Mouse (Mus musculus): ENCODE results near the gene 4930572O03Rik.
"Not testable (repeated sequence)": the region's sequence is repeated elsewhere in the genome, so short reads cannot be mapped to it uniquely, and the experiment has no call there.

Gene 4930572O03Rik

DNA sequence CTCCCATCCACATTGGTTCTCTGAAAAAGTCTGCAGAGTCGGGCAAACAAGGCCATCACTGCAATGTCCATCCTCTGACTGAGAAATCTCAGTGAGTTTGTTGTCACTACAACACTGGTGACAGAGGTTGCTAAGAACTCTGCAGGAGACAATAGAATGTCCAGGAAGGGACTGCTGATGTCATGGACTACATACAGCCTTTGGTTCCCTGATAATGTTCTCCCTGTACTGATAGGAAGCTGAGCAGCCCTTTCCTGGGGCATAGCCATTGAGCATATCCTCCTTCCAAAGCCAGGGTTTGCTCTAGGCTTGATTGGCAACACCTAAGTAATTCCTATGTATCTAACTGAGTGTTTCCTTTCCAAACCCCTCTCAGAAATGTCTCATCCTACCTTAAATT lies at the start of gene 4930572O03Rik:
TSS of gene 4930572O03Rik (minus strand) at position 101 of the 400 bp plus-strand sequence.
- not testable (repeated sequence) for DNase-seq (ENCODE audit: low read depth)

DNA sequence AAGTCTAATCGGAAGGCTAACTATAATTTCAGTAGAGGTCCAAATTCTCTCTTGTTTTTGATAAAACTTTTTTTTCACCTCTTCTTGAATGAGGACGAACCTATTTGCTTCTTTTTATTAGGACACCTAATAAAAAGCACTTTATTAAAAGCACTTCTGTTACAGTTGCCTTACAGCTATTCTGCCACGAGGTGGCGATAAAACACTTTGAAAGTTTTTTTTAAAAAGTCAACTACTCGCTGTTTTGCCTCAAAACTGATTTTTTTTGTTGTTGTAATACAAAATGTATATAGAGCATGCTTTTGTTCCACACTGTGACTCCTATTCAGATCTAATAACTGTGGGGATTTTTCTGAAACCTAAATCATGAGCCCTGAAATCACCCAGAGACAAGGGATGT lies 46.0 kb upstream of the 4930572O03Rik start:
- not testable (repeated sequence) for DNase-seq (ENCODE audit: low read depth)

DNA sequence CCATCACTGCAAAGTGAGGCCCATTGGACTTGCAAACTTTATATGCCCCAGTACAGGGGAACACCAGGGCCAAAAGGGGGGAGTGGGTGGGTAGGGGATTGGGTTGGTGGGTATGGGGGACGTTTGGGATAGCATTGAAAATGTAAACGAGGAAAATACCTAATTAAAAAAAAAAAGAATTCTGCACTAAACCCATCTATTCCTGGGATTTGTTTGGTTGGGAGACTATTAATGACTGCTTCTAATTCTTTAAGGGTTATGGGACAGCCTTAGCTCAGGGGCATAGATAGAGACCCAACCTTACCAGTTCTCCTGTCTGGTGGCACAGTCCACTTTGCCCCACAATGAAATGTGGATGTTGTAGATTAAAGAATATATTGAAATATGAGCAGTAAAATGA lies 40.9 kb upstream of the 4930572O03Rik start:
- not testable (repeated sequence) for DNase-seq (ENCODE audit: low read depth)

DNA sequence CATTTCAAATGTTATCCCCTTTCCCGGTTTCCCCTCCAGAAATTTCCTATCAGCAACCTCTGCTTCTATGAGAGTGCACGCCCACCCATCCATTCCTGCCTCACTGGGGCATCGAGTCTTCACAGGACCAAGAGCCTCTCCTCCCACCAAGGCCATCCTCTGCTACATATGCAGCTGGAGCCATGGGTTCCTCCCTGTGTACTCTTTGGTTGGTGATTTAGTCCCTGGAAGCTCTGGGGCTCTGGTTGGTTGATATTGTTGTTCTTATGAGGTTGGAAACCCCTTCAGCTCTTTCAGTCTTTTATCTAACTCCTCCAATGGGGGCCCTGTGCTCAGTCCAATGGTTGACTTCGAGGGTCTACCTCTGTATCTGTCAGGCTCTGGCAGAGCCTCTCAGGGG lies 35.0 kb upstream of the 4930572O03Rik start:
- not testable (repeated sequence) for DNase-seq (ENCODE audit: low read depth)

DNA sequence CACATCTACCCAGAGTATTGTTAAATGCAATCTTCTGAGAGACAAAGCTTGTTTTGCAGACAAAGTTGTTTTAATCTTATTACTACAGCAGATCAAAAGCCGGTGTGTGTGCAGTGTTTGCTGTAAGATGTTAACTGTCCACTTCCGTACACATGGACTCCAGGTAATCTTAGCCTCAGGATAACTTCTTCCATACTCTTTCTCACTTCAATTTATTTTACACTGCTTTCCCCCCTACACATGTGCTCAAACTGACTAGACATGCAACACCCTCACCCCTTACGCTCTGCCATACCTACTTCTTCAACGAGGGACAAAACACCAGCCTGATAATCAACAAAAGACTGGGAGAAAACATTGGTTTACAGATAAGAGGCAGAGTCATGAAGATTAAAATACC lies 34.0 kb upstream of the 4930572O03Rik start:
- DNase-seq (ENCODE audit: low read depth), result not testable (repeated sequence)

DNA sequence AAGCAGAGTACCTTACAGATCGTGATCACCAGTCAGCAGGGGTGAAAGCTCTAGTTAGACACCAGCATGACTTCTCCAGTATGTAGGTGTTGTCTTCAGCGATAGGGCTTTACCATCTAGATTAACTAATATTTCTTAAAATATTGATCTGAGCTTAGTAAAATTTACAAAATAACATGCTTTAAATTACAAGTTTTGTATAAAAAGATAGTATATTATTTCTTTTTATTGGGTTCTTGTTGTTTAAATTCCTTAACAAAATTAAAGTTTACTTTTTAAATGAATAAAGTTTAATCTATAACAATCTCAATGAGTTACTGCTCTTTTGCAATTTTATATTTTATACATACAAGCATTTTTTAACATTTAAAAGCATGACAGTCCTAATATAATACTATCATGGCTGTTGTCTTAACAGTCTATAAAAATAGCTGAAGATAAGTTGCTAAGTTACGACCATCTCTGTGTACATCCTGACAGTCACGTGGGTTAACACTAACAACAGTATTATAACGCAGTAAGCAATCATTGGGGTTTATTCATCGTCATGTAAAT lies 32.9 kb upstream of the 4930572O03Rik start:
- not testable (repeated sequence) for DNase-seq (ENCODE audit: low read depth)

DNA sequence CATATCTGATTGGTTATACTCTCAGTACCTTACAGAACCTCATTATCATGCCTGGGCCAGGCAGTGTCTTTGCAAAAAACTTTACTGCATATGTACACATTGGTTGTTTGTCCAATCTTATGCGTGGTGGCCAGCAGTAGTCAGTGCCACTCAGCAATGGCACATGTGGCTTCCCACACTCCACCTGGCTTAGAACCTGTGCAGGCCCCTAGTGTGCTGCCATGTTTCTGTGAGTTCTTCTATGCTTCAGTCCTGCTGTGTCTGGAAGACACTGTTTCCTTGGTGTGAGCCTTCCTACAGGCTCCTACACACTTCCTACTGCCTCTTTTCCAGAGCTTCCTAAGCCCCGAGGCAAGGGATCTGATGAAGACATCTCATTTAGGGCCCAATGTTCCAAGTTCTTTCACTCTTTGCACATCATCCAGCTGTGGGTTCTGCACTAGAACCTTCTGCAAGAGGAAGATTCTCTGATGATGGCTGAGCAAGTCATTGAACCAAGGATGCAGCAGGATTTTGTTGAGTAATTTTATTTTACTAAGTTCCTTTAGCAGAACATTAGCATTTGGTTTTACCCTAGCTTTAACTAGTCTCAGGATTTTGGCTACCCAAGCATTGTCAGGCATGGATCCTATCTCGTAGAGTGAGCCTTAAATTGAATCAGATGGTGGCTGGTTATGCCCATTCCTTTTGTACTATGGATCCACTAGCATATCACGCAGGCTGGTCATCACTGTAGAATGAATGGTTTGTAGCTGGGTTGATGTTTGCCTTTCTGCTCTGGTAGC lies 32.2 kb upstream of the 4930572O03Rik start:
- not testable (repeated sequence) for DNase-seq (ENCODE audit: low read depth)

DNA sequence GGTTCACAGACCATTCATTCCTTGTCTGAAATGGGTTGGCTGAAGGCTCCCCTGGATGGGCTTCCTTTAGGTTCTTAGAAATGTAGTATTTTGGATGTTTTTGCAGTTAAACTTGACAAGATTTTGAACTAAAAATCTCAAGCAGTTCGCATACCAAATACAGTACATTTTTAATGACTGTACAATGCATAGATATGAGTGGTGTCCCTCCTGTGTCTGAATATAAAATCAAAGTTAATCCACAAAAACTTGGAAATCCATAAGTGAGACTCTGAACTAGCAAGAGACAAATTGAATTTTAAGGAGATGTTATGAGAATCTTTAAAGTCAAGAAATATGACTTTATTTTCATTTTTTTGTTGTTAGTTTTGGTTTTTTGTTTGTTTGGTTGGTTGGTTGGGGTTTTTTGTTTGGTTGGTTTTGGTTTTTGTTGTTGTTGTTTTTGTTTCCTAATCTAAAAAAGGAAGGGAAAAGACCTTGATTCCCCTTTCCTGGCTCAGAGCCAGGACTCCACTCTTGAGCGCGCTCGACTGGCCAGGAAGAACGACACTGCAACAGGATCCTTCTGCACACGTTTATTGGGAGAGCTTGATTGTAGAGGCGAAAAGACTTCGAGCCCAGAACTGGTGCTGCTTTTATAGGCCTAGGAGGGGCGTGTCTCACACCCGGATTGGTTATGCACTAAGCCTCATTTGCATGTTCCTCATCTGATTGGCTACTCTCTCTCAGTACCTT lies 24.6 kb upstream of the 4930572O03Rik start:
- not testable (repeated sequence) for DNase-seq (ENCODE audit: low read depth)

DNA sequence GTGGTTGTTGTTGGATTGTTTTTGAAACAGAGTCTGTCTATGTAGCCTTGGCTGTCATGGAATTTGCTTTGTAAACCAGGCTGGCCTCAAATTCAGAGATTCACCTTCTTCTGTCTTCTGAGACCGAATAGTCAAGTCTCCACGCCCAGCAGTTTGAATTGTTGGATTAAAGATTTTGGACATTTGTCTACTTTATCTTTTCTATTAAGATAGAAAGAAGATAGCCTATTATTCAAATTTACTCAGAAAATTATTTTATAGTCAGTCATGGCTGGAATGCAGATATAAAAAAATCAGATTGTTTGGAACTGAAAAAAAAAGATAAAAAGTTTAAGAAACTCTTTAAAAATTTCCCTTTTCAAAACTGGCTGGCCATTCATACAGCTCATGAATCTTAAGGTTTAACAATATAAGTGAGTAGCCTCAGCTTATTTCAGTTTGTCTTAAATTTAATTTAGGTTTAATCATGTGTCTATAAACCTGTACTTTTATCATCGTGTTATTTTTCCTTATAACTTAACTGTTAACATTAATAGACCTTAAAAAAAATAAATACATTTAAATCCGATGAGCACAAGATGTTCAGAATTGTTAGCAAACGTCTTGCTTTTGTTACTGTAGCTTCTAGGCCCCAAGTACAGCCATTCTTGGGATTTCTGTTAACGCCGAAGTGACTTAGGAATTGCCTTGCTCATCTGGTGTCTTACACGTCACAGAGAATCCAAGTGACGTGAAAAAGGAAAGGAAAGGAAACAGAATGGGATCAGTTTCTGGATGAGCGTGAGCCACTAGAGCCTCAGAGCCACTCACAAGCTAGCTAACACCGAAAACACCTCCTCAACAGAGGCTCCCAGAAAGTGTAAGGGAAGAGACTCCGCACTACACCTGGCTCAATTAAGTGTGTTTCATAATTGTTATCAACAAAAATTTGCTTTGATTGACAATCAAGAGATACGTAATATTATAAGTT lies 23.4 kb upstream of the 4930572O03Rik start:
- not testable (repeated sequence) for DNase-seq (ENCODE audit: low read depth)

DNA sequence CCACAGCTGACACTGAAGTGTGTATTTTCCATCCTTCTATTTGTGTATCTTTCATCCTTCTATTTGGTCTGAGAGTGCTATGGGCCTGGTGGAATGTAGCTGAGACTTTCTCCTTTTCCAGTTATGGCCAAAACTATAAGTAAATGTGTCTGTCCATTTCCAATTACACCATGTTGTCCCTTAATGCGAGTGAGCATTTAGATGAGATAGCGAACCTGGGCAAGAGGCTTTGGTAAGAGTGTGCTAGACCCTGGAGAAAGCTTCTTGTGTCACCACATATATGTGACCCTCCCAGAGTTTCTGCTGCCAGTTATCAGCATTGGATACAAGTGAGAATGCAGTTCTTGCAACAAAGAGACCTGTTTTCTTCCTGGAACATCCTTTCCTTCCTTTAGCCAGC lies 22.0 kb upstream of the 4930572O03Rik start:
- DNase-seq (ENCODE audit: low read depth), result not testable (repeated sequence)

DNA sequence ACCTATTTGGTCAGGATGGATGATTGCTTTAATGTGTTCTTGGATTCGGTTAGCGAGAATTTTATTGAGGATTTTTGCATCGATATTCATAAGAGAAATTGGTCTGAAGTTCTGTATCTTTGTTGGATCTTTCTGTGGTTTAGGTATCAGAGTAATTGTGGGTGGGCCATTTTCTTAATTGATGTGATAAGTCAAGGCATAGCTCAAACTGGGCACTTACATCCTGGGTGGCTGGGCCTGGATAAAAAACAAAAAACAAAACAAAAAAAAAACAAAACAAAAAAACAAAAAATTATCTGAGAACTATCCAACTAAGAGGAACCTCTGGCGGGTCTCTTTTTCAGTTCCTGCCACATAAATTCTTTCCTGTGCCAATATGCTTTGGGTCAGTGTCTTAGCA lies 20.9 kb upstream of the 4930572O03Rik start:
- not testable (repeated sequence) for DNase-seq (ENCODE audit: low read depth)

DNA sequence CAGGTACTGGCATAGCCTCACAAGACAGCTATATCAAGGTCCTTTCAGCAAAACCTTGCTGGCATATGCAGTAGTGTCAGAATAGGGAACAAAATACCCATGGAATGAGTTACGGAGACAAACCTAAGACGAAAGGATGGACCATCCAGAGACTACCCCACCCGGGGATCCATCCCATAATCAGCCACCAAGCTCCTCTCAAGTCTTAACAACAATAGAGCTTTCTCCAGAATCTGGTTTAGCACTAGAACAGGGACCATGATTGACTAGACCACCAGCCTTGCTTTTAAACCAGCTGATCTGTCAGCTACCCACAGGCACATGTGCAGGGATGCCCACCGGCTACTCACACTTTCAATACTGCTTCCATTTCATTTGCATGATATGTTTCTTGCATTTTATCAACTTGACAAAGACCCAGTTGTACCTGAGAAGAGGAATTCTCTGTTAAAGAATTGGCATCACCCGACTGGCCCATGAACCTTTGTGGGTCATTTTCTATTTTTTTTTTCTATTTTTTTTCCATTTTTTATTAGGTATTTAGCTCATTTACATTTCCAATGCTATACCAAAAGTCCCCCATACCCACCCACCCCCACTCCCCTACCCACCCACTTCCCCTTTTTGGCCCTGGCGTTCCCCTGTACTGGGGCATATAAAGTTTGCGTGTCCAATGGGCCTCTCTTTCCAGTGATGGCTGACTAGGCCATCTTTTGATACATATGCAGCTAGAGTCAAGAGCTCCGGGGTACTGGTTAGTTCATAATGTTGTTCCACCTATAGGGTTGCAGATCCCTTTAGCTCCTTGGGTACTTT lies 17.8 kb upstream of the 4930572O03Rik start:
- not testable (repeated sequence) for DNase-seq (ENCODE audit: low read depth)

DNA sequence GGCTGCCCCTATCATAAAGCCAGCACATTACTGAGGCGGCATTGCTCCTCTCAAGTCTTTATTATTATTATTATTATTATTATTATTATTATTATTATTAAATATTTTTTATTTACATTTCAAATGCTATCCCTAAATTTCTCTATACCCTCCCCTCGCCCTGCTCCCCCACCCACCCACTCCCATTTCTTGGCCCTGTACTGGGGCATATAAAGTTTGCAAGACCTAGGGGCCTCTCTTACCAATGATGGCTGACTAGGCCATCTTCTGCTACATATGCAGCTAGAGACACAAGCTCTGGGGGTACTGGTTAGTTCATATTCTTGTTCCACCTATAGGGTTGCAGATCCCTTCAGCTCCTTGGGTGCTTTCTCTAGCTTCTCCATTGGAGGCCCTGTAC lies 17.1 kb upstream of the 4930572O03Rik start:
- not testable (repeated sequence) for DNase-seq (ENCODE audit: low read depth)

DNA sequence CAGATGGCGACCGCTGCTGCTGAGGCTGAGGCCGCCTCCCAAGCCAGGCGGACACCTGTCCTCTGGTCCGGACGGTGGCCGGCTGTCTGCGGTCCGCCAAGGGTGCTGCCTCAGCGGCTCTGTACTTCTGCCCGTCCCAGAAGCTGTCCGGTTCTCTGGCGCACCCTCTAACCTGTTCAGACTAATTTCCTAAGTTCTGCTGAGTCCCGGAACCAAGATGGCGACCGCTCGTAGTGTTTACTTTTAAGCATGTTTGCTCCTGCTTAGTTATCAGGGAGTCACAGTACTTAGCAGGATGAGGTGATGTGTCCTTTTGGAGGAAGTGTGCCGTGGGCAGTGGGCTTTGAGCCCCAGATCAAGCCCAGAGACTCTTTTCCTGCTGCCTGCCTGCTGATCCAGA lies 13.9 kb upstream of the 4930572O03Rik start:
- not testable (repeated sequence) for DNase-seq (ENCODE audit: low read depth)

DNA sequence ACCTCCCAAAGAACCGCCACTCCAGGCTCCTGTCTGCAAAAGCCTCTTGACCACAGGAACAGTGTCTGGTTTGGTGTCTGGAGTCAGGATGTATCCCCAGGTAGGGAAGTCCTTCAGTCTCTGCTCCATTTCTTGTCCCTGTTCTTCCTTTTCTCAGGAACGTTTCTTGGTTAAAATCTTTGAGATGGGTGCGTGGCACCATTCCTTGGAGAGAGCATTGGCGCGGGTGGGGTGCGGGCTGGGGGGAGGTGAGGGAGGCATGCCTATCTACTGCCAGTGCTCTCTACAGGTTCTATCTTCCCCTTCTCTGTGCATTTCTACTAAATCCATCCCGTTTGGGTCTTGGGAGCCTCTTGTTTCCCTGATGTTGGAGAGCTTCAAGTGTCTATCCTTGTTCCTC lies 7.0 kb upstream of the 4930572O03Rik start:
- DNase-seq (ENCODE audit: low read depth), result not testable (repeated sequence)

DNA sequence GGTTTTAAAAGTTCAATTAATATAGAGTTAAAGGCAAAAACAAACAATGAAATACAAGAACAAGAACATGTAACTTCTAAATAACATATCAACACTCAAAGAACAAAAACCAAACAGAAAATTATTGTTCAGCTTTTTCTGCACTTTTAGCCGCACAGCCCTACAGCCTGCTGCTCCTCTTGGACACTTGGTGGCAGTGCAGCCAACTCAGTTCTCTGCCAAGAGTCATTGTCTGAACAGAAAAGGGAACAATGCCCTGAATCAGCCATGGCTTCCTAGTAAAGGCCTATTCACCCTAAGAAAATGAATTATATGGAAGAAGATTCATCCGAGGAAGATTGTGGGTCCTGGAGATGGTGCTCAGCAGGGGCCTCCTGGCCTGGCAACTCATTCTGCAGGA lies 4.5 kb downstream of the 4930572O03Rik start:
- not testable (repeated sequence) for DNase-seq (ENCODE audit: low read depth)

DNA sequence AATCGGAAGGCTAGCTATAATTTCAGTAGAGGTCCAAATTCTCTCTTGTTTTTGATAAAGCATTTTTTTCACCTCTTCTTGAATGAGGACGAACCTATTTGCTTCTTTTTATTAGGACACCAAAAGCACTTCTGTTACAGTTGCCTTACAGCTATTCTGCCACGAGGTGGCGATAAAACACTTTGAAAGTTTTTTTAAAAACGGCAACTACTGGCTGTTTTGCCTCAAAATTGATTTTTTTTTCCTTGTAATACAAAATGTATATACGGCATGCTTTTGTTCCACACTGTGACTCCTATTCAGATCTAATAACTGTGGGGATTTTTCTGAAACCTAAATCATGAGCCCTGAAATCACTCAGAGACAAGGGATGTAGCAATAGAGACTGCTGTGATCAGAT lies 11.2 kb downstream of the 4930572O03Rik start:
- DNase-seq (ENCODE audit: low read depth), result not testable (repeated sequence)

DNA sequence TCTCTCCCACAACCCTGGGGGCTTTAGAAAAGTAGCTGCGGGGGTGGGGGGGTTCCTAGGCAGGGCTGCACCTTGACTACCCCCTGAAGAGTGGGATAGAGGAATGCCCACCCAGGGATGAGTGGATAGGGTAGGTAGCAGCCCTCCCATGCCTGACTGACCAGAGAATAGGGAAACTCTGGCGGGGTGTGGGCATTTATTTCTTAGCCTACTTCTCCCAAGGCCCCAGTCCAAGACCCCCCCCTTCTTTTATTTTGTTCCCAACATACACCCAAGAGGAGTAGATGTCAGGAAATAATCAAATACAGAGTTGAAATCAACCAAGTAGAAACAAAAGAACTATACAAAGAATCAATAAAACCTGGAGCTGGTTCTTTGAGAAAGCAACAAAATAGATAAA lies 19.2 kb downstream of the 4930572O03Rik start:
- not testable (repeated sequence) for DNase-seq (ENCODE audit: low read depth)

DNA sequence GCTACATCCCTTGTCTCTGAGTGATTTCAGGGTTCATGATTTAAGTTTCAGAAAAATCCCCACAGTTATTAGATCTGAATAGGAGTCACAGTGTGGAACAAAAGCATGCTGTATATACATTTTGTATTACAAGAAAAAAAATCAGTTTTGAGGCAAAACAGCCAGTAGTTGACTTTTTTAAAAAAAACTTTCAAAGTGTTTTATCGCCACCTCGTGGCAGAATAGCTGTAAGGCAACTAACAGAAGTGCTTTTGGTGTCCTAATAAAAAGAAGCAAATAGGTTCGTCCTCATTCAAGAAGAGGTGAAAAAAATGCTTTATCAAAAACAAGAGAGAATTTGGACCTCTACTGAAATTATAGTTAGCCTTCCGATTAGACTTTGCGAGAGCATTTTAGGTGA lies 26.8 kb downstream of the 4930572O03Rik start:
- DNase-seq (ENCODE audit: low read depth), result not testable (repeated sequence)

DNA sequence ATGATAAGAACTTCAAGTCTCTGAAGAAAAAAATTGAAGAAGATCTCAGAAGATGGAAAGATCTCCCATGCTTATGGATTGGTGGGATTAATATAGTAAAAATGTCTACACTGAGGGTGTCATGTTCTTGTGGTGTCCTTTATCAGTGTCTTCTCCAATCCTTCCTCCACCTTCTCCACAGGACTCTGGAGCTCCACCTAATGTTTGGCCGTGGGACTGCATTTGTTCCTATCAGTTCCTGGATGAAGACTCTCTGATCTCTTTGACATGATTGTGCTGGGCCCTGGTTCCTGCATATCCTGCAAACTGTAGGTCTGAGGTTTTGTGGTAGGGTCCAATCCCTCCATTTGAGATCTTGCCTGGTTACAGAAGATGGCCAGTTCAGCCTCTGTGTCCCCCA lies 28.7 kb downstream of the 4930572O03Rik start:
- not testable (repeated sequence) for DNase-seq (ENCODE audit: low read depth)

DNA sequence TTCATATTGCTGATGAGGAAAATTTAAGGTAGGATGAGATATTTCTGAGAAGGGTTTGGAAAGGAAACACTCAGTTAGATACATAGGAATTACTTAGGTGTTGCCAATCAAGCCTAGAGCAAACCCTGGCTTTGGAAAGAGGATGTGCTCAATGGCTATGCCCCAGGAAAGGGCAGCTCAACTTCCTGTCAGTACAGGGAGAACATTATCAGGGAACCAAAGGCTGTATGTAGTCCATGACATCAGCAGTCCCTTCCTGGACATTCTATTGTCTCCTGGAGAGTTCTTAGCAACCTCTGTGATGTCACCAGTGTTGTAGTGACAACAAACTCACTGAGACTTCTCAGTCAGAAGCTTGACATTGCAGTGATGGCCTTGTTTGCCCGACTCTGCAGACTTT lies 38.1 kb downstream of the 4930572O03Rik start, which contains the start of gene Speer4d:
TSS of gene Speer4d (plus strand) at position 301 of the 400 bp plus-strand sequence.
- not testable (repeated sequence) for DNase-seq (ENCODE audit: low read depth)
